In the genomic region with DNA sequence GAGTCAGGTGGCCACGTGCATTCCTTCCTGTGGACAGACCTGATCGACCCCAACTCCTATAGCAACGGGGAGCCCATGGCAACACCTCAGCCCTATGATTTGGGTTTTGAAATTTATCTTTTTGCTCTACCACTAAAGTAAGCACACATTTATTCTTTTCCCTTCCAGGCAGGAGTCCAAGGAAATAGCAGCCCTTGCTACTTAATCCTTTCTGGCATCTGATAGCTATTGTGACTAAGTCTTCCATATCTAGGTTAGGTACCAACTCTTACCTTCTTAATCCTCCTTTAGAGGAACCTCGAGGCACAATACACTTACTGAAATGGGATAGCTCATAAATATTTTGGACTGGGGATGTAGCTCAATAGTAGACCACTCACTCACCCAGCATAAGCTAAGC, we compare ENCODE assay signal across 21 mouse cellular contexts.
"Had no signal": no experiment of that assay in that cellular context is flagged by ENCODE, and none has a peak within 500 bp of the region (broad histone marks: within the 10 kb centered on the region; RNA-seq: fewer than 3 reads in every experiment).

No protein-coding gene starts in this region.

- H3K9me3 ChIP-seq: limb, embryonic 15.5 days; midbrain, embryonic 12.5 days; midbrain, embryonic 15.5 days; neural tube, embryonic 12.5 days; neural tube, embryonic 15.5 days; stomach, embryonic 15.5 days had no signal

- H3K27ac ChIP-seq: kidney, postnatal 0 days; layer of hippocampus, adult 2 months; limb, embryonic 15.5 days; liver, embryonic 14.5 days; macrophage; midbrain, embryonic 12.5 days; midbrain, embryonic 15.5 days; neural tube, embryonic 12.5 days; neural tube, embryonic 15.5 days; stomach, embryonic 15.5 days had no signal

- H3K4me2 ChIP-seq: limb, embryonic 15.5 days; liver, embryonic 11.5 days; lung, embryonic 14.5 days; midbrain, embryonic 12.5 days; midbrain, embryonic 15.5 days; neural tube, embryonic 12.5 days; neural tube, embryonic 15.5 days; stomach, embryonic 15.5 days had no signal

- H3K9ac ChIP-seq: limb, embryonic 15.5 days; liver, embryonic 14.5 days; liver, postnatal 0 days; lung, embryonic 14.5 days; midbrain, embryonic 12.5 days; midbrain, embryonic 15.5 days; neural tube, embryonic 12.5 days; neural tube, embryonic 15.5 days; stomach, embryonic 15.5 days had no signal

- H3K36me3 ChIP-seq: midbrain, embryonic 12.5 days; midbrain, embryonic 15.5 days; neural tube, embryonic 12.5 days; neural tube, embryonic 15.5 days had no signal

- DNase-seq: kidney, postnatal 25 days; layer of hippocampus, adult 9-11 months; liver, postnatal 0 days; lung, embryonic 14.5 days; retina, postnatal 1 day; right cerebral cortex, postnatal 25 days; spleen, adult 18-20 months; thymus, adult 2 months; thymus, postnatal 14 days; thymus, postnatal 4 days had no signal

- H3K4me1 ChIP-seq: limb, embryonic 15.5 days; midbrain, embryonic 12.5 days; midbrain, embryonic 15.5 days; neural tube, embryonic 12.5 days; neural tube, embryonic 15.5 days had no signal

- ATAC-seq: liver, postnatal 0 days; midbrain, embryonic 15.5 days had no signal

- H3K4me3 ChIP-seq: layer of hippocampus, adult 2 months; limb, embryonic 15.5 days; midbrain, embryonic 12.5 days; midbrain, embryonic 15.5 days; neural tube, embryonic 12.5 days; neural tube, embryonic 15.5 days; stomach, embryonic 15.5 days had no signal

- H3K27me3 ChIP-seq: limb, embryonic 15.5 days; midbrain, embryonic 12.5 days; midbrain, embryonic 15.5 days; neural tube, embryonic 12.5 days; neural tube, embryonic 15.5 days; stomach, embryonic 15.5 days had no signal
